Mouse (Mus musculus): Measurements from ENCODE around the gene Prkcsh. TPM values are rescaled to one million over a fixed set of nuclear protein-coding genes. Genes with fewer than 3 reads are reported as not detected.
A peak's percentile ranks its signal among the peaks of the same experiment; 100 is the strongest.

Gene Prkcsh
- polyA plus RNA-seq, 1 experiment from 2014 or later = 113 TPM

- peak within 1 kb of the TSS; percentile 39 for H3K9ac ChIP-seq
- ATAC-seq (ENCODE audit: insufficient number of reproducible peaks, insufficient read depth, low FRiP score, low TSS enrichment) = peak; percentile 53
- 2% methylated on average over 18 of the region's 28 CpGs for WGBS
Measured at GRCm38 (mm10) chr9:22051958-22052254, 49.3 kb downstream of the Prkcsh start, which contains the start of gene Elavl3. TSS of gene Elavl3 (minus strand) at chr9:22052023.

GRCm38 (mm10) chr9:22053657-22054056 lies 51.1 kb downstream of the Prkcsh start:
- H3K4me1 ChIP-seq = peaks cover 25% of the 10 kb centered on the region
- H3K9ac ChIP-seq = no peak overlapping the region
- H3K27ac ChIP-seq = no peak overlapping the region
- H3K4me3 ChIP-seq = no peak overlapping the region
- ATAC-seq (ENCODE audit: insufficient number of reproducible peaks, insufficient read depth, low FRiP score, low TSS enrichment) = no peak
- no peak overlapping the region for H3K4me2 ChIP-seq (replicated peaks)
- H3K9me3 ChIP-seq = no peaks in the 10 kb centered on the region
- peaks cover 20% of the 10 kb centered on the region for H3K36me3 ChIP-seq
- peaks cover 70% of the 10 kb centered on the region for H3K27me3 ChIP-seq
- 31% methylated on average over 7 of the region's 7 CpGs for WGBS

More at GRCm38 (mm10) chr9:22051958-22052254, 49.3 kb downstream of the Prkcsh start, which contains the start of gene Elavl3:
- Histone ChIP-seq H3K27ac (peak within 1 kb of the TSS; percentile 56; the same call in 1 of the 2 replicates), H3K9me3 (no peaks in the 10 kb centered on the region), H3K36me3 (peaks cover 2% of the 10 kb centered on the region), H3K27me3 (peaks cover 73% of the 10 kb centered on the region), H3K4me3 (peak within 1 kb of the TSS; percentile 45), H3K4me1 (peaks cover 25% of the 10 kb centered on the region), H3K4me2 (replicated peaks) (peak within 1 kb of the TSS; percentile 69)

DNA sequence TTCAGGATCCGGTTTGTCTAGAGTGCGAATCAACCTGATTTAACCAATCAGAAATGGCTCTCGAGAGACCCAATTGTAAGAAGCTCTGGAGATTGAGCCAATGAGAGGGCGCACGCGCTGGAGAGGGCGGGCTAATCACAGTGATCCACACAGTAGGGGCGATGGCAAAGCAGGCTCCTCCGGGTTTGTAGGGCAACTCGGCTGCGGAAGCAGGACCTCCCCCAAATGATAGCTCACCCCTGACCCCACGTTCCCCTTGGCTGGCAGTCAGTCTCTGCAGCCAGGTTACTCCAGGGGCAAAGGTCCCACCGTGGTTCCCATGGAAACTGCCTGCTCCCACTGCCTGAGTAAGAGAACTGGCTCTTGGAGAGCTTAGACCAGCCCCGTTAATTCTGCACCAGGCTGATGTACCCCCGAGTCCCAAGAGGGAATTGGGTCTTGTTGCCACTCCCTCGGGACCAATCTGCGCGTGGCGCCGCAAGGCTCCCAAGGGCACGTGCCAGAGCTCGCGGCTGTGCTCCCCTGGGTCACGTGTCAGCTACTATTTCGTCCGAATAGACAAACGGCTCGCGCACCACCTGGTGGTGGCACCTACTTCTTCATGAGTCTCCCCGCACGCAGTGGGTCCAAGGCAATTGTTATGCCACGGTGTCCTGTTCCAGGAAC lies 51.9 kb downstream of the Prkcsh start:
- H3K4me2 ChIP-seq (replicated peaks) = peak overlapping the region; percentile 27

DNA sequence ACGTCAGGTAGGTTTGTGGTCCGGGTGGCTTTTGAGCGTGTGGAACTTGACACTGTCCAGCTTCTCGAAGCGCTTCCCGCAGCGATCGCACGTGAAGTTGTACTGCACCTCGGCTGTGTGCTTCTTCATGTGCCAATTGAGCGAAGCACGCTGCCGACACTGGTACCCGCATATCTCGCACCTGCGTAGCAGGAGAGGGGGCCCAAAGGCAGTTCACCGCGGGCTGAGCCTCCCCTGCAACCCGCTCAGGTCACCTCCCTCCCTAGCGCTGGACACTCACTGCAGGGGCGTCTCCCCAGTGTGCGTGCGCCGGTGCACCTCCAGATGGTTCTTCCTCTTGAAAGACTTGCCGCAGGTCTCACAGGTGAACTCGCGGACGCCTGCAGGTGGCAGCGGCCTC lies 53.1 kb downstream of the Prkcsh start:
- Histone ChIP-seq H3K9ac (no peak overlapping the region), H3K4me3 (no peak overlapping the region), H3K36me3 (peaks cover 32% of the 10 kb centered on the region), H3K4me2 (replicated peaks) (no peak overlapping the region), H3K9me3 (no peaks in the 10 kb centered on the region), H3K4me1 (peaks cover 19% of the 10 kb centered on the region), H3K27me3 (peaks cover 50% of the 10 kb centered on the region), H3K27ac (no peak overlapping the region)
- no peak for ATAC-seq (ENCODE audit: insufficient number of reproducible peaks, insufficient read depth, low FRiP score, low TSS enrichment)
- WGBS = 38% methylated on average over 29 of the region's 29 CpGs

More for the DNA sequence above, 51.9 kb downstream of the Prkcsh start:
- 0 out of 2 replicates have a peak, but pooled peaks have one; percentile 16 for ATAC-seq (ENCODE audit: insufficient number of reproducible peaks, insufficient read depth, low FRiP score, low TSS enrichment)
- WGBS = 2% methylated on average over 32 of the region's 32 CpGs
- peaks cover 26% of the 10 kb centered on the region for H3K36me3 ChIP-seq
- no peak overlapping the region for H3K9ac ChIP-seq
- no peak overlapping the region for H3K27ac ChIP-seq
- peaks cover 25% of the 10 kb centered on the region for H3K4me1 ChIP-seq
- peaks cover 62% of the 10 kb centered on the region for H3K27me3 ChIP-seq
- H3K9me3 ChIP-seq = no peaks in the 10 kb centered on the region
- H3K4me3 ChIP-seq = no peak overlapping the region

- peaks cover 43% of the 10 kb centered on the region for H3K27me3 ChIP-seq
Measured at GRCm38 (mm10) chr9:22056303-22056910, 53.8 kb downstream of the Prkcsh start.

DNA sequence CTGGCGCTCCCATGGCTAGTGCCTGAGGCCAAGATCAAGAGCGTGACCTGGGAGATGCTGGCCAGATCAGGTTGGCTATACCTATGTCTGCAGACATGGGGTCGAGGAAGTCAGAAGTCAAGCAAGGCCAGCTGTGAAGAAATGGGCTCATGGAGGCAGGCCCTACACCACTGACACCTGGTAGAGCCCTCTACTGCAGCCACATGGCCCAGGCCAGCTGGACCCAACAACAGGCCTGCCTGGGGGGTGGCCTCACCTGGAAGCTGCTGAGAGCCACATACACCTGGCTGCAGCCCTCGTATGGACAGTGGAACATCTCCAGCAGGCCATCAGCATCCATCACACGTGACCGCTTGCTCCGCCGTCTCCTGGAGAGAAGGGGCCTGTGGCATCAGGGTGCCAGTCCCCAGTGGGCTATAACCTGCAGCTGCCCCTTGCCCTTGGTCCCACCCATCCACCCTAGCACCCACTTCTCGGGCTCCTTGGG lies 54.5 kb downstream of the Prkcsh start:
- no peak overlapping the region for H3K9ac ChIP-seq
- H3K27me3 ChIP-seq = peaks cover 36% of the 10 kb centered on the region
- H3K4me1 ChIP-seq = peaks cover 6% of the 10 kb centered on the region; the same call in 1 of the 2 replicates
- no peak overlapping the region for H3K27ac ChIP-seq
- no peak overlapping the region for H3K4me3 ChIP-seq
- H3K36me3 ChIP-seq = peaks cover 42% of the 10 kb centered on the region
- no peak overlapping the region for H3K4me2 ChIP-seq (replicated peaks)
- no peak for ATAC-seq (ENCODE audit: insufficient number of reproducible peaks, insufficient read depth, low FRiP score, low TSS enrichment)
- 93% methylated on average over 9 of the region's 9 CpGs for WGBS
- H3K9me3 ChIP-seq = no peaks in the 10 kb centered on the region

More at GRCm38 (mm10) chr9:22056303-22056910, 53.8 kb downstream of the Prkcsh start:
- Histone ChIP-seq H3K27ac (no peak overlapping the region), H3K4me3 (no peak overlapping the region), H3K4me2 (replicated peaks) (no peak overlapping the region), H3K9me3 (no peaks in the 10 kb centered on the region), H3K36me3 (peaks cover 38% of the 10 kb centered on the region), H3K4me1 (peaks cover 12% of the 10 kb centered on the region), H3K9ac (no peak overlapping the region)
- WGBS = 74% methylated on average over 9 of the region's 9 CpGs
- no peak for ATAC-seq (ENCODE audit: insufficient number of reproducible peaks, insufficient read depth, low FRiP score, low TSS enrichment)

- Histone ChIP-seq H3K36me3 (peaks cover 49% of the 10 kb centered on the region), H3K9me3 (no peaks in the 10 kb centered on the region), H3K4me1 (peaks cover 6% of the 10 kb centered on the region; the same call in 1 of the 2 replicates), H3K27me3 (peaks cover 27% of the 10 kb centered on the region), H3K27ac (no peak overlapping the region), H3K9ac (no peak overlapping the region), H3K4me2 (replicated peaks) (no peak overlapping the region), H3K4me3 (no peak overlapping the region)
- 88% methylated on average over 9 of the region's 9 CpGs for WGBS
- ATAC-seq (ENCODE audit: insufficient number of reproducible peaks, insufficient read depth, low FRiP score, low TSS enrichment) = no peak
Measured at GRCm38 (mm10) chr9:22058011-22058424, 55.4 kb downstream of the Prkcsh start.

GRCm38 (mm10) chr9:22061339-22061738 lies 58.7 kb downstream of the Prkcsh start:
- no peaks in the 10 kb centered on the region for H3K4me1 ChIP-seq
- 74% methylated on average over 2 of the region's 2 CpGs for WGBS
- no peak overlapping the region for H3K4me2 ChIP-seq (replicated peaks)
- no peak overlapping the region for H3K4me3 ChIP-seq
- peaks cover 79% of the 10 kb centered on the region for H3K36me3 ChIP-seq
- H3K27ac ChIP-seq = no peak overlapping the region
- no peak overlapping the region for H3K9ac ChIP-seq
- no peaks in the 10 kb centered on the region for H3K9me3 ChIP-seq
- peaks cover under 1% of the 10 kb centered on the region; the same call in 1 of the 2 replicates for H3K27me3 ChIP-seq
- no peak for ATAC-seq (ENCODE audit: insufficient number of reproducible peaks, insufficient read depth, low FRiP score, low TSS enrichment)

Other genes with a start within 250 kb of the Prkcsh start
- 117 and 126 TPM in 2 replicates for gene Spc24, start 242.5 kb upstream of the Prkcsh start, polyA plus RNA-seq (2016; fragmentation: Nextera tagmentation; extraction: Ambion mirVana)
- 20.4 and 21.6 TPM in 2 replicates for gene Kank2, start 204.1 kb upstream of the Prkcsh start, polyA plus RNA-seq (2016; fragmentation: Nextera tagmentation; extraction: Ambion mirVana)
- 0.96 and 1.7 TPM in 2 replicates for gene Angptl8, start 167.3 kb upstream of the Prkcsh start, polyA plus RNA-seq (2016; fragmentation: Nextera tagmentation; extraction: Ambion mirVana)
- 30.8 and 33.3 TPM in 2 replicates for gene Dock6, start 150.2 kb upstream of the Prkcsh start, polyA plus RNA-seq (2016; fragmentation: Nextera tagmentation; extraction: Ambion mirVana)
- gene Rab3d, start 84.6 kb upstream of the Prkcsh start, polyA plus RNA-seq (2016; fragmentation: Nextera tagmentation; extraction: Ambion mirVana) = 10.2 and 11.1 TPM in 2 replicates
- 5.3 and 5.6 TPM in 2 replicates for gene Ccdc159, start 75.3 kb upstream of the Prkcsh start, polyA plus RNA-seq (2016; fragmentation: Nextera tagmentation; extraction: Ambion mirVana)
- gene Tmem205, start 75.2 kb upstream of the Prkcsh start, polyA plus RNA-seq (2016; fragmentation: Nextera tagmentation; extraction: Ambion mirVana) = 40.5 and 42.4 TPM in 2 replicates
- 15.9 and 16.2 TPM in 2 replicates for gene Plppr2, start 65.8 kb upstream of the Prkcsh start, polyA plus RNA-seq (2016; fragmentation: Nextera tagmentation; extraction: Ambion mirVana)
- 5.6 and 7.0 TPM in 2 replicates for gene Swsap1, start 47.1 kb upstream of the Prkcsh start, polyA plus RNA-seq (2016; fragmentation: Nextera tagmentation; extraction: Ambion mirVana)
- 6.6 and 7.8 TPM in 2 replicates for gene Epor, start 39.3 kb upstream of the Prkcsh start, polyA plus RNA-seq (2016; fragmentation: Nextera tagmentation; extraction: Ambion mirVana)
- gene Rgl3, start 13.4 kb upstream of the Prkcsh start, polyA plus RNA-seq (2016; fragmentation: Nextera tagmentation; extraction: Ambion mirVana) = 1.3 and 1.4 TPM in 2 replicates
- gene Ccdc151, start 172 bp upstream of the Prkcsh start, polyA plus RNA-seq (2016; fragmentation: Nextera tagmentation; extraction: Ambion mirVana) = 2.0 and 2.2 TPM in 2 replicates
- 6.4 and 8.2 TPM in 2 replicates for gene Elavl3, start 49.2 kb downstream of the Prkcsh start, polyA plus RNA-seq (2016; fragmentation: Nextera tagmentation; extraction: Ambion mirVana)
- gene Gm49318, start 68.5 kb downstream of the Prkcsh start, polyA plus RNA-seq (2016; fragmentation: Nextera tagmentation; extraction: Ambion mirVana) = not detected in 2 replicates
- 15.0 and 15.8 TPM in 2 replicates for gene Zfp653, start 68.6 kb downstream of the Prkcsh start, polyA plus RNA-seq (2016; fragmentation: Nextera tagmentation; extraction: Ambion mirVana)
- 36.7 and 38.0 TPM in 2 replicates for gene Ecsit, start 82.6 kb downstream of the Prkcsh start, polyA plus RNA-seq (2016; fragmentation: Nextera tagmentation; extraction: Ambion mirVana)
- gene Cnn1, start 96.4 kb downstream of the Prkcsh start, polyA plus RNA-seq (2016; fragmentation: Nextera tagmentation; extraction: Ambion mirVana) = 2.1 and 3.3 TPM in 2 replicates
- gene Elof1, start 114.4 kb downstream of the Prkcsh start, polyA plus RNA-seq (2016; fragmentation: Nextera tagmentation; extraction: Ambion mirVana) = 185 and 200 TPM in 2 replicates
- 8.2 and 8.5 TPM in 2 replicates for gene Acp5, start 132.9 kb downstream of the Prkcsh start, polyA plus RNA-seq (2016; fragmentation: Nextera tagmentation; extraction: Ambion mirVana)
- gene Pigyl, start 154.0 kb downstream of the Prkcsh start, polyA plus RNA-seq (2016; fragmentation: Nextera tagmentation; extraction: Ambion mirVana) = 63.5 and 66.1 TPM in 2 replicates
- 0.17 and 0.20 TPM in 2 replicates for gene Zfp872, start 185.3 kb downstream of the Prkcsh start, polyA plus RNA-seq (2016; fragmentation: Nextera tagmentation; extraction: Ambion mirVana)
- 12.4 and 12.5 TPM in 2 replicates for gene Zfp809, start 222.9 kb downstream of the Prkcsh start, polyA plus RNA-seq (2016; fragmentation: Nextera tagmentation; extraction: Ambion mirVana)